Mouse (Mus musculus) erythroblast, embryonic 14.5 days (primary cell): ENCODE measurements around the gene Tdg. TPM values are rescaled to one million over a fixed set of nuclear protein-coding genes. Genes with fewer than 3 reads are reported as not detected.

Experiments used
- H3K27me3 ChIP-seq: 2 replicates; pipeline ENCODE4 v1.6.1; 2012; ENCODE audit warnings: inconsistent platforms; ENCODE audit not compliant: control insufficient read depth
- H3K36me3 ChIP-seq: 2 replicates; pipeline ENCODE4 v1.6.1; 2012; ENCODE audit warnings: mild to moderate bottlenecking, inconsistent platforms; ENCODE audit not compliant: control insufficient read depth
- H3K4me1 ChIP-seq: 2 replicates; pipeline ENCODE4 v1.6.1; 2012; ENCODE audit warnings: inconsistent platforms; ENCODE audit not compliant: control insufficient read depth
- H3K4me3 ChIP-seq: replicated peaks from 2 replicates; pipeline ENCODE3; 2012; ENCODE audit warnings: moderate library complexity, mild to moderate bottlenecking, inconsistent platforms
- H3K9me3 ChIP-seq: 2 replicates; pipeline ENCODE4 v1.6.1; 2012; ENCODE audit warnings: low read length, inconsistent platforms, mixed read lengths; ENCODE audit not compliant: control insufficient read depth
- GATA1 ChIP-seq: IDR thresholded peaks from 2 replicates; pipeline ENCODE4 v1.6.1; 2012; ENCODE audit warnings: low read length, inconsistent platforms, mixed read lengths
- TAL1 ChIP-seq: IDR thresholded peaks from 3 replicates; pipeline ENCODE4 v1.6.1; 2012; ENCODE audit warnings: low read length, inconsistent platforms, mixed read lengths
- polyA plus RNA-seq: library from polyadenylated mRNA; stranded (reverse); fragments of >175 nt; gene quantifications from 2 replicates; pipeline ENCODE4 v1.2.3, GENCODE M21; 2012

Tdg gene
- polyA plus RNA-seq, 1 experiment = 0.24 TPM

GRCm38 (mm10) chr10:82681639-82682038 is 52.0 kb downstream of the Tdg start:
- peaks cover 3% of the 10 kb centered on the region; the same call in 1 of the 2 replicates for H3K27me3 ChIP-seq
- H3K4me1 ChIP-seq = peaks cover 14% of the 10 kb centered on the region
- TF ChIP-seq TAL1 = no peak
- no peak for TF ChIP-seq GATA1
- H3K4me3 ChIP-seq = no peak overlapping the region
- peaks cover 3% of the 10 kb centered on the region; the same call in 1 of the 2 replicates for H3K9me3 ChIP-seq
- H3K36me3 ChIP-seq = no peaks in the 10 kb centered on the region

DNA sequence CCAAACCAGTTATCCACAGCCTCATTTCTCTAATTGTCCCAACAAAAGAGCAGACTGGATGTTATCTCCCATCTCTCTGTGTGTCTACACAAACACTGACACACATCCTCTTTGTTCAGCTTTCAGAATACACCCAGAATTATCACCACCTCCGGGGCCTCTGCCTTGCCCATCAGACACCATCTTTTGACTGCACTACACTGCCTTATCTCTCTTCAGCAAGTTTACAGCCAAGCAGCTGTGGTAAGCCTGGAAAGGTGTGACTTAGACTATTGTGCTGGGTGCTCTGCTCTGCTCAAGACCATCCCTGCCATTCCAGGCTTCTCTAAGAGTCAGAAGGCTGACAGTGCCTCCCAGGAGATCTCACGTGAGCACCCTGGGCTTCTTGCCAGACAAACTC is 55.8 kb downstream of the Tdg start:
- Histone ChIP-seq H3K9me3 (peaks cover 3% of the 10 kb centered on the region; the same call in 1 of the 2 replicates), H3K4me1 (peaks cover 14% of the 10 kb centered on the region), H3K4me3 (no peak overlapping the region), H3K27me3 (peaks cover 10% of the 10 kb centered on the region), H3K36me3 (no peaks in the 10 kb centered on the region)
- TF ChIP-seq TAL1 (no peak), GATA1 (no peak)

- H3K27me3 ChIP-seq = peaks cover 25% of the 10 kb centered on the region
- peaks cover 3% of the 10 kb centered on the region; the same call in 1 of the 2 replicates for H3K9me3 ChIP-seq
- TF ChIP-seq TAL1 (no peak), GATA1 (no peak)
- no peak overlapping the region for H3K4me3 ChIP-seq
- H3K36me3 ChIP-seq = no peaks in the 10 kb centered on the region
- H3K4me1 ChIP-seq = peaks cover 15% of the 10 kb centered on the region
Observed at GRCm38 (mm10) chr10:82689681-82690211, 60.1 kb downstream of the Tdg start.

DNA sequence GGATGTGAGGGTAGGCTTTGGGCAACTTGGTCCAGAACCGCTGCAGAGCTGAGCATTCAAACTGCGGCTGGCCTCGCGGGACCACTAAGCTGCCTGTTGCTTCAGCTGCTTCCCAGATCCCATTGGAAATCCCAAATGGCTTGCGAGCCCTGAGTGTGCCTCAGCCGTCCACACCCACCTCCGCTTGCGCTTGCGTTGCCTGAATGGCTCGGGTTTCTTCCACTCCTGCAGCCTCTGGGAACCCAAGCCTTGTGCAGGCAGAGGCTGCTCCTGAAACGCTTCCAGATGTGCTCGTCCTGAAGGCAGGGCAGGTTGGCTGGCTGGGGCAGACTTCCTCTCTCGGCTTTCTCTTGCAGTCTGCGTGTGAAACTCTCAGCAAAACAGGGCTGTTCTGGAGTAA is 60.9 kb downstream of the Tdg start, which contains the start of gene Glt8d2:
TSS of gene Glt8d2 (minus strand) at position 157 of the 400 bp plus-strand sequence.
- H3K4me1 ChIP-seq = peaks cover 10% of the 10 kb centered on the region
- no peak within 1 kb of the TSS for H3K4me3 ChIP-seq
- H3K9me3 ChIP-seq = peaks cover 3% of the 10 kb centered on the region; the same call in 1 of the 2 replicates
- TF ChIP-seq GATA1 = no peak
- no peak for TF ChIP-seq TAL1
- H3K27me3 ChIP-seq = peaks cover 25% of the 10 kb centered on the region
- no peaks in the 10 kb centered on the region for H3K36me3 ChIP-seq

DNA sequence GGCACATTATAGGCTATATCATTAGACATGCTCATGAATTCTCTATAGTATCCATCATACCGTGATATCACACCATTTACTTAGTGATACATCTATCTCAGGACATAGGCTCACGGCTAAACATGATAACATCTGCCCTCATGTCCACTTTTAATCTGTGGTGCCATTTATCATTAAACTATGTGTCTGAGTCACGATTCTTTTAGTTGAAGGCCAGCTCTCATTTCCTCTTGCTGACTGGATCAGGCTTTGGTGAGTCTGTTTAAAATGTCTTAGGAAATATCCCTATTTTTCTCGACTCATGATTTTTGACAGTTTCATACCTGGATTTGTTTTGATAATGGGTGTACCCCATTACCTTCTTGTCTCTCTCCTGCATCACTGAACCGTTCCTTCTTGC is 66.3 kb downstream of the Tdg start, which contains the start of gene Hcfc2:
TSS of gene Hcfc2 (plus strand) at position 205 of the 400 bp plus-strand sequence.
- Histone ChIP-seq H3K4me1 (peaks cover 36% of the 10 kb centered on the region), H3K27me3 (peaks cover 11% of the 10 kb centered on the region), H3K9me3 (no peaks in the 10 kb centered on the region), H3K36me3 (no peaks in the 10 kb centered on the region; the same call in 1 of the 2 replicates), H3K4me3 (no peak within 1 kb of the TSS)
- no peak for TF ChIP-seq GATA1
- TF ChIP-seq TAL1 = no peak

DNA sequence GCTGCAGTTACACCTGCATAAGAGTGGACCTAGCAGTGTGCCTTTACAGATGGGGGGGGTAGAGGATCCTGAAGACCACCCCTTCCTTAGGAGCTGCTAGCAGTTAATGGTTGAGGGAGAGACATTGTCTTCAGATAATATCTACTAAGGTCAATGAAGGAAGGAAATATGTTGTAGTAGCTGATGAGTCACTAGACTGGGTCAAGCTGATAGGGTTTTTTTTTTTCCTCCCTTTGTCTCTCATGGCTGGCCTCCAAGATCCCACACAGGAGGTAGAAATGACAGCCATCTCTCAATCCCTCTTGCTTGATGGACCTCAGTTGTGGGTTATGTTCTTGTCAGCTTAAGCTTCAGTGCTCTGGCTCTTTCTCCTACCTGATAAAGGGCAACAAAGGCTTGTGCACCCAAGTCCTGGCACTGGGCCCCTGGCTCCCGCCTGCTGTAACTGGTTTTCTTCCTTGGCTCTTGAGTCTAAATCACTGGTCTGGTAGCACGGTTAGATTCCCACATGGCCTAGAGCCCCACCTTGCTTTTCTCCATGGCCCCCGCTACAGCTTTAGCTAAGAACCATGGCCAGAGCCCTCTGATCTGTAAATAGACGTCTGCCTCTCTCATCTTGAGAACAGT is 66.9 kb downstream of the Tdg start:
- no peak for TF ChIP-seq GATA1
- no peak for TF ChIP-seq TAL1
- Histone ChIP-seq H3K4me3 (no peak overlapping the region), H3K27me3 (peaks cover 4% of the 10 kb centered on the region), H3K9me3 (no peaks in the 10 kb centered on the region), H3K4me1 (peaks cover 36% of the 10 kb centered on the region), H3K36me3 (peaks cover 4% of the 10 kb centered on the region)

GRCm38 (mm10) chr10:82697305-82697898 is 67.8 kb downstream of the Tdg start:
- no peaks in the 10 kb centered on the region for H3K27me3 ChIP-seq
- peaks cover 9% of the 10 kb centered on the region for H3K36me3 ChIP-seq
- no peaks in the 10 kb centered on the region for H3K9me3 ChIP-seq
- TF ChIP-seq TAL1 (no peak), GATA1 (no peak)
- peaks cover 36% of the 10 kb centered on the region for H3K4me1 ChIP-seq
- no peak overlapping the region for H3K4me3 ChIP-seq

GRCm38 (mm10) chr10:82698712-82699261 is 69.2 kb downstream of the Tdg start:
- peak overlapping the region; percentile 100 for H3K4me3 ChIP-seq
- H3K36me3 ChIP-seq = peaks cover 9% of the 10 kb centered on the region
- TF ChIP-seq TAL1 (no peak), GATA1 (no peak)
- no peaks in the 10 kb centered on the region for H3K27me3 ChIP-seq
- no peaks in the 10 kb centered on the region for H3K9me3 ChIP-seq
- H3K4me1 ChIP-seq = peaks cover 36% of the 10 kb centered on the region
